Comparison of ENCODE assay signal across 26 mouse cellular contexts in genomic region chr12:110553362-110553761, GRCm38 (mm10).
"Had no signal": no experiment of that assay in that cellular context is flagged by ENCODE, and none has a peak within 500 bp of the region (broad histone marks: within the 10 kb centered on the region; RNA-seq: fewer than 3 reads in every experiment).

No protein-coding gene starts in this region.

- H3K4me2 ChIP-seq: heart, embryonic 12.5 days; hindbrain, embryonic 13.5 days; hindbrain, embryonic 15.5 days; intestine, embryonic 15.5 days; limb, embryonic 13.5 days; limb, embryonic 15.5 days; liver, embryonic 12.5 days had no signal

- H3K27ac ChIP-seq: gastrocnemius, adult 2 months; heart, embryonic 10.5 days; hindbrain, embryonic 10.5 days; hindbrain, embryonic 13.5 days; hindbrain, embryonic 15.5 days; intestine, embryonic 15.5 days; layer of hippocampus, adult 2 months; limb, embryonic 13.5 days; limb, embryonic 15.5 days; liver, embryonic 12.5 days; liver, embryonic 14.5 days had no signal

- H3K9ac ChIP-seq: heart, embryonic 12.5 days; hindbrain, embryonic 13.5 days; hindbrain, embryonic 15.5 days; intestine, embryonic 15.5 days; limb, embryonic 13.5 days; limb, embryonic 15.5 days; liver, embryonic 12.5 days; liver, embryonic 14.5 days had no signal

- H3K4me1 ChIP-seq: heart, embryonic 10.5 days; hindbrain, embryonic 10.5 days; hindbrain, embryonic 13.5 days; hindbrain, embryonic 15.5 days; intestine, embryonic 15.5 days; limb, embryonic 13.5 days; limb, embryonic 15.5 days had no signal

- H3K9me3 ChIP-seq: heart, embryonic 10.5 days; heart, embryonic 12.5 days; hindbrain, embryonic 10.5 days; hindbrain, embryonic 13.5 days; hindbrain, embryonic 15.5 days; intestine, embryonic 15.5 days; limb, embryonic 13.5 days; limb, embryonic 15.5 days; liver, embryonic 12.5 days had no signal

- H3K4me3 ChIP-seq: gastrocnemius, adult 2 months; heart, embryonic 10.5 days; heart, embryonic 12.5 days; hindbrain, embryonic 10.5 days; hindbrain, embryonic 13.5 days; hindbrain, embryonic 15.5 days; intestine, embryonic 15.5 days; layer of hippocampus, adult 2 months; limb, embryonic 13.5 days; limb, embryonic 15.5 days; liver, embryonic 12.5 days had no signal

- DNase-seq: gastrocnemius, adult 2 months; gastrocnemius, postnatal 10 days; gastrocnemius, postnatal 25 days; heart, adult 18-20 months; heart, postnatal 10 days; heart, postnatal 4 days; kidney, adult 18-20 months; kidney, adult 8-10 months; kidney, postnatal 10 days; kidney, postnatal 25 days; kidney, postnatal 4 days; layer of hippocampus, postnatal 36 days; left cerebral cortex, postnatal 4 days had no signal

- ATAC-seq: inflammation-experienced regulatory T-cells, adult 6 months; intestine, embryonic 15.5 days; intestine, postnatal 0 days; liver, embryonic 12.5 days had no signal

- H3K27me3 ChIP-seq: heart, embryonic 12.5 days; hindbrain, embryonic 13.5 days; hindbrain, embryonic 15.5 days; intestine, embryonic 15.5 days; limb, embryonic 13.5 days; limb, embryonic 15.5 days; liver, embryonic 12.5 days had no signal
